Mouse (Mus musculus) megakaryocyte, adult 5-6 weeks (primary cell): Measurements from ENCODE around the gene Lrwd1. TPM values are rescaled to one million over a fixed set of nuclear protein-coding genes. Genes with fewer than 3 reads are reported as not detected.
"Not testable (repeated sequence)": the region's sequence is repeated elsewhere in the genome, so short reads cannot be mapped to it uniquely, and the experiment has no call there.

Experiments
- ATAC-seq: 2 replicates; pipeline ENCODE4 v1.8.0; 2016; ENCODE audit warnings: mild to moderate bottlenecking, inconsistent platforms; ENCODE audit not compliant: poor library complexity, severe bottlenecking
- total RNA-seq, 2 experiments: library from RNA; stranded (forward) in 1 of 2; stranded (reverse) in 1 of 2; fragments of 153-499, 151-499 nt in 1 of 2; fragments of 221-1000, 200-1000 nt in 1 of 2; gene quantifications; 2 replicates each; pipeline versions ENCODE4 v1.2.3 to v1.2.4; 2015 to 2017

Lrwd1 gene
- 12.3 and 16.0 TPM in 2 replicates for total RNA-seq (2015)
- total RNA-seq (2017), result 40.9 and 58.5 TPM in 2 replicates

- peak; percentile 87 for ATAC-seq
Observed at GRCm38 (mm10) chr5:136135571-136136291, at the start of gene Lrwd1, which contains the start of gene Alkbh4. TSS of gene Lrwd1 (minus strand) at chr5:136136074. TSS of gene Alkbh4 (plus strand) at chr5:136136146.

DNA sequence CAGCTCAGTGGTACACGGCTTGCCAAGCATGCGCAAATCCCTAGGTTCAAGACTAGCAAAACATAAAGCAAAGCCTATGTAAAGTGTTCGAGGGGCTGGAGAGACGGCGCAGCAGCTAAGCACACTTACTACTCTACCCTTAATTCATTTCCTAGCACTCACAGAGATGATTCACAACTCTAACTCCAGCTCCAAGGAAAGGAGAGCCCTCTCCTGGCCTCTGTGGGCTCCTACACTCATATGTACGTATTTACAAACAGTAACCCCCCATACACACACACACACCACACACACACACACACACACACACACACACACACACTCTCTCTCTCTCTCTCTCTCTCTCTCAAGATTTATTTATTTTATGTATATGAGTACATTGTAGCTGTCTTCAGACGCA is 47.9 kb upstream of the Lrwd1 start:
- ATAC-seq, result no peak

- ATAC-seq, result no peak
Observed at GRCm38 (mm10) chr5:136182830-136183229, 47.0 kb upstream of the Lrwd1 start.

- no peak for ATAC-seq
Observed at GRCm38 (mm10) chr5:136182049-136182448, 46.2 kb upstream of the Lrwd1 start.

DNA sequence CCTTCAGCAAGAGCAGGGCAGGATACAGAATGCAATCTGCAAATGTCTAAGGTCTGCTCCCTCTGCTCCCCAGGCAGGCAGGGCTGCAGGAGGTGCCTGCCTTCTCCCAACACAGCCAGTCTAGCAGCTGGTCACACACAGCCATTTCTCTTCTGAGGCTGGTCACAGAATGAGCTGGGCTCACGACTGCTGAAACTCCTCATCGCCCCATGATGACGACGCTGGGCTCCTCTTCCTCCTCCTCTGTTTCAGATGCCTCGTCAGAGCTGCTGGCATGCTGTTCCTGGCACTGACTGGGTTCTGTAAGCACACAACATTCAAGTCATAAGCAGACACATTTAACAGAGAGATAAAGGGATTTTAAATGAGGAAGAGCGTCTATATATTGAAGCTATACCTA is 45.3 kb upstream of the Lrwd1 start:
- ATAC-seq, result no peak

- peak; percentile 92 for ATAC-seq
Observed at GRCm38 (mm10) chr5:136179594-136179993, 43.7 kb upstream of the Lrwd1 start.

GRCm38 (mm10) chr5:136173606-136174463 is 38.0 kb upstream of the Lrwd1 start:
- ATAC-seq, result no peak

- ATAC-seq, result no peak
Observed at GRCm38 (mm10) chr5:136172939-136173338, 37.1 kb upstream of the Lrwd1 start.

GRCm38 (mm10) chr5:136171363-136172341 is 35.8 kb upstream of the Lrwd1 start:
- peak; percentile 71 for ATAC-seq

GRCm38 (mm10) chr5:136170512-136171362 is 34.9 kb upstream of the Lrwd1 start, which contains the start of gene Orai2:
TSS of gene Orai2 (minus strand) at chr5:136170713.
- ATAC-seq, result peak; percentile 61

DNA sequence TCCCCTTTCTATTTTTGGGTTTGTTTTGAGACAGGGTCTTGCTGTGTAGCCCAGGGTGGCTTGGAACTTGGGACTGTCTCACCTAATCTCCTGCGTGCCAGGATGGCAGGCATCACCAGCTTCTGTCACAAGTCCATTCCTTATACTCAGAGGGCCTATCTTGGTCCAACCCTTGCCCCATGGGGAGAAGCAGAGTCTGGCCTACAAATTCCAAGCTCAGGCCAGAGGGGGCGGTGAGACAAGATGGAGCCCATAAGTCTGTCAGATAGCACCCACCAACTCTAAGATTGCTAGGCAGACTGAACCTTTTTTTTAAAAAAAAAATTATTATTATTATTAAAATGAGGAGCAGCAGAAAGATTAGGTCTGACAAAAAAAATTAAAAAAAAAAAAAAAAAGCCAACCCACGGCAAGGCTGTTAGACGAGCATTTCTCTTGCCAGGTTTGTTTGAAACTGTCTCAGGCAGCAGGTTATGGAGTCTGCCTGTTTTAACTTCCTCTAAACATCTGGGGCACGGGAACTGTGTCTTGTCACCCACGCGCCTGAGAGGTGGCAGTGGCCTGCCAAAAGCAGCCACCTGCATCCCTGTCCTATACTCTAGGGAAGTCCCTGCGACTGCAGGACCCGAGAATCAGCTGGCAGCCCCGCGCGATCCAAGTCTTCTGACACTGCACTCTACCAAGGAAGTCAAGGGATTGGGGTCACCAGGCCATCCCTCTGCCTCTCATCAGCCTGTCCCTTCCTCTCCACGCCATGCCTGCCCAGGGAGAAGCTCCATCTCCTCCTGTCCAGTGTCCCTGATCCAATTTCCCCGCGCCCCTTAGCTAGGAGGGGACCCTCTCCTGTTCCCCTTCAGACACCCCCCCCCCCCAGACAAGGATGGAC is 34.0 kb upstream of the Lrwd1 start:
- ATAC-seq, result peak; percentile 43

DNA sequence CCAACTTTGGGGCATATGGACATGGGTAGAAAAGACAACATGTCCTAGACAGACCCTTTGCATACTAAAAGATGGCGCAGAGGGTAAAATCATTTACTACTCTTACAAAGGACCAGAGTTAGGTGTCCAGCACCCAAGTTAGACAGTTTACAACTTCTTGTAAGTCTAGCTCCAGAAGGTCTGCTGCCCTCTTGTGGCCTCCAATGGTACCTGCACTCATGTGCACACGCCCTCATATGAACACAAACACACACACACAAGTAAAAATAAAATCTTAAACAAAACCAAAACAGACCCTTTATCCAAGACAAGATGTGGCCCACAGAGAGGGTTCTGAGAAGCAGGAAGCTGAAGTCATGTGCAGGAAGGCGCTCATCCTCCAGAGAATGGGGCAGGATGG is 32.2 kb upstream of the Lrwd1 start:
- ATAC-seq, result no peak

DNA sequence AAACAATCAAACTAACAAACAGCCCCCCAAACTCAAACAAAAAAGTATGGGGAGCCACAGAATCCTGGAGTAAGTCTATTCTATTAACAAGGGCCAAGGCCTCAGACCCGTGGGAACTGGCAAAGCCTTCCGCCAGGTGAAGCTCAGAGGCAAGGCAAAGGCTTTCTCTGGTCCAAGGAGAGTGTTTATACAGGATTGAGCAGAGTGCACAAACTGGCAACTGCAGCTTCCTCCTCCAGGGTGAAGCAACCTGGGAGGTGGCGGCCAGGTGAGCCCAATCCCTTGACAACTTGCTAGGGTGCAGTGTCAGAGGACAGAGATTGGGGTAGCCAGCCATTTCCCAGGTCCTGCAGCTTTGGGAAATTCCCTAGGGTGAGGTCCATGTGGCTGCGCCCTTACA is 31.4 kb upstream of the Lrwd1 start:
- no peak for ATAC-seq

- no peak for ATAC-seq
Observed at GRCm38 (mm10) chr5:136165246-136165645, 29.4 kb upstream of the Lrwd1 start.

- ATAC-seq, result no peak
Observed at GRCm38 (mm10) chr5:136163807-136164474, 28.1 kb upstream of the Lrwd1 start.

- ATAC-seq, result not testable (repeated sequence)
Observed at GRCm38 (mm10) chr5:136160084-136160483, 24.2 kb upstream of the Lrwd1 start.

DNA sequence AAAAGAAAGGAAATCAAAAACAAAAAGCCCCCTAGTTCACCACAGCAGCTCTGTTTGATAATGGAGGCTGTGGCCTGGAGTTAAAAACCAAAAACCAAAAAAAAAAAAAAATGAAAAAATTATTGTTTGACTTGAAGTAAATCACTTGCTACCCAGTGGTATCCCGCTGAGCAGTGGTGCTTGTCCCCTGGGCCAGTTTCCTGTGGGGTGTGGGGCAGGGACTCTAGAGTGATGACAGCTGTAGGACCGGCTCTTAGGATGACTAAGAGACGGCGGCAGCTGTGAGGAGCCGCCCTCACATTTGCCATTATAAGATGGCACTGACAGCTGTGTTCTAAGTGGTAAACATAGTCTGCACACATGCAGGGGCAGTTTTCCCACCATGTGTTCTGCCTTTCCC is 19.5 kb upstream of the Lrwd1 start:
- no peak for ATAC-seq

DNA sequence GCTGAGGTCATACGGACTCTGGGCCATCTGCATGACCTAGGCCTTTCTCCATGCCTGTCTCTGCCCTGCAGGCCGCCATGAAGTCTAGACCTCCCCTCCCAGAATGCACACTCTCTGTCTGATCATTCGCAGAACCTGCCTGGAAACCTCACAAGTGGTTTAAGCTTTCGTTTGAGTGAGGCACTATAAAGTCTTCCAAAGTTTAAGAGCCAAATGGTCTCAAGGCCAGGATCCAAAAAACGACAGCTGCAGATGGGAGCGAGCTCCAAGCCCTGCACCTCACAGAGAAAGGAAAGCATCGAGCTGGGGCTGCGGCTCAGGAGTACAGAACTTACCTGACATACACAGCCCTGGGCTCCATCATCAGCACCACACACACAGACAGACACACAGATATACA is 16.5 kb upstream of the Lrwd1 start:
- no peak for ATAC-seq
